Mouse (Mus musculus): ENCODE results near the gene Gm14085.
"Not testable (repeated sequence)": the region's sequence is repeated elsewhere in the genome, so short reads cannot be mapped to it uniquely, and the experiment has no call there.

Gene Gm14085

GRCm38 (mm10) chr2:122484641-122485040 lies at the start of gene Gm14085:
Gene Gm14085 (plus strand): TSS chr2:122484941.
- no peak for DNase-seq (ENCODE audit: low spot score)

- DNase-seq (ENCODE audit: low spot score): not testable (repeated sequence)
These were observed 45.8 kb upstream of the Gm14085 start for GRCm38 (mm10) chr2:122438706-122439482.

GRCm38 (mm10) chr2:122440521-122440920 lies 44.2 kb upstream of the Gm14085 start:
- not testable (repeated sequence) for DNase-seq (ENCODE audit: low spot score)

- no peak for DNase-seq (ENCODE audit: low spot score)
These were observed 43.5 kb upstream of the Gm14085 start for GRCm38 (mm10) chr2:122441000-122441933.

GRCm38 (mm10) chr2:122450351-122450750 lies 34.4 kb upstream of the Gm14085 start:
- no peak for DNase-seq (ENCODE audit: low spot score)

- no peak for DNase-seq (ENCODE audit: low spot score)
These were observed 32.3 kb upstream of the Gm14085 start for GRCm38 (mm10) chr2:122452426-122452825.

- no peak for DNase-seq (ENCODE audit: low spot score)
These were observed 17.8 kb upstream of the Gm14085 start for GRCm38 (mm10) chr2:122466901-122467300.

- no peak for DNase-seq (ENCODE audit: low spot score)
These were observed 17.3 kb upstream of the Gm14085 start for GRCm38 (mm10) chr2:122467351-122468013.

GRCm38 (mm10) chr2:122469221-122469620 lies 15.5 kb upstream of the Gm14085 start:
- DNase-seq (ENCODE audit: low spot score): no peak

- DNase-seq (ENCODE audit: low spot score): no peak
These were observed 8.2 kb upstream of the Gm14085 start for GRCm38 (mm10) chr2:122476585-122476984.

GRCm38 (mm10) chr2:122483787-122484186 lies 954 bp upstream of the Gm14085 start:
- not testable (repeated sequence) for DNase-seq (ENCODE audit: low spot score)

- not testable (repeated sequence) for DNase-seq (ENCODE audit: low spot score)
These were observed 913 bp downstream of the Gm14085 start for GRCm38 (mm10) chr2:122485654-122486053.

- DNase-seq (ENCODE audit: low spot score): not testable (repeated sequence)
These were observed 1.4 kb downstream of the Gm14085 start for GRCm38 (mm10) chr2:122486122-122486521.

- no peak for DNase-seq (ENCODE audit: low spot score)
These were observed 1.9 kb downstream of the Gm14085 start for GRCm38 (mm10) chr2:122486674-122487073.

- DNase-seq (ENCODE audit: low spot score): not testable (repeated sequence)
These were observed 45.0 kb downstream of the Gm14085 start for GRCm38 (mm10) chr2:122529696-122530095.

GRCm38 (mm10) chr2:122531290-122531689 lies 46.5 kb downstream of the Gm14085 start:
- no peak for DNase-seq (ENCODE audit: low spot score)

- DNase-seq (ENCODE audit: low spot score): no peak
These were observed 47.0 kb downstream of the Gm14085 start for GRCm38 (mm10) chr2:122531726-122532125.

- DNase-seq (ENCODE audit: low spot score): no peak
These were observed 47.5 kb downstream of the Gm14085 start for GRCm38 (mm10) chr2:122532136-122532801.

- no peak for DNase-seq (ENCODE audit: low spot score)
These were observed 48.1 kb downstream of the Gm14085 start for GRCm38 (mm10) chr2:122532802-122533186.

GRCm38 (mm10) chr2:122533378-122533777 lies 48.6 kb downstream of the Gm14085 start:
- DNase-seq (ENCODE audit: low spot score): peak; percentile 11

GRCm38 (mm10) chr2:122534671-122535070 lies 49.9 kb downstream of the Gm14085 start:
- DNase-seq (ENCODE audit: low spot score): no peak

- peak; percentile 57 for DNase-seq (ENCODE audit: low spot score)
These were observed 73.6 kb downstream of the Gm14085 start for GRCm38 (mm10) chr2:122558317-122558716.

Measured in adipocyte (in vitro differentiated cells).